7 mouse cellular contexts compared by ENCODE assay signal in genomic region chr8:84846722-84847572, GRCm38 (mm10). TPM values are rescaled to one million over a fixed set of nuclear protein-coding genes. Genes with fewer than 3 reads are reported as not detected.
A peak's percentile ranks its signal among the peaks of the same experiment; 100 is the strongest.
DNase-seq lines count a peak whose midpoint lies in the region; ATAC-seq lines count a peak whose summit lies in the region.

TSS of gene Calr (minus strand) at chr8:84846934.

- ATAC-seq in embryonic facial prominence, embryonic 11.5 days (replicated peaks; ENCODE audit: insufficient number of reproducible peaks, low FRiP score, low TSS enrichment, low read depth): peak; percentile 99
- ATAC-seq in granulocyte monocyte progenitor cell, adult 5-6 weeks (replicated peaks; ENCODE audit: poor library complexity, severe bottlenecking): peak; percentile 72
- ATAC-seq in midbrain, embryonic 13.5 days: peak; percentile 99

- peaks cover 4% of the 10 kb centered on the region; the same call in 1 of the 2 replicates for H3K4me1 ChIP-seq in embryonic facial prominence, embryonic 11.5 days (ENCODE audit: control insufficient read depth, insufficient read depth, low read length)
- H3K4me1 ChIP-seq in limb, embryonic 10.5 days: peaks cover 39% of the 10 kb centered on the region
- H3K4me1 ChIP-seq in midbrain, embryonic 13.5 days (replicated peaks): peaks cover 41% of the 10 kb centered on the region

- peak within 1 kb of the TSS; percentile 85 for H3K4me3 ChIP-seq in embryonic facial prominence, embryonic 11.5 days (ENCODE audit: low read depth, low read length)
- peak within 1 kb of the TSS; percentile 95 for H3K4me3 ChIP-seq in limb, embryonic 10.5 days
- H3K4me3 ChIP-seq in midbrain, embryonic 13.5 days (replicated peaks): peak within 1 kb of the TSS; percentile 97

- under 1% methylated on average over 55 of the region's 55 CpGs for WGBS in embryonic facial prominence, embryonic 11.5 days
- under 1% methylated on average over 55 of the region's 55 CpGs for WGBS in limb, embryonic 10.5 days
- under 1% methylated on average over 55 of the region's 55 CpGs for WGBS in midbrain, embryonic 13.5 days

- H3K36me3 ChIP-seq in embryonic facial prominence, embryonic 11.5 days (replicated peaks; ENCODE audit: control insufficient read depth, insufficient read depth, low read depth, low read length): peaks cover 26% of the 10 kb centered on the region
- peaks cover 42% of the 10 kb centered on the region for H3K36me3 ChIP-seq in limb, embryonic 10.5 days
- H3K36me3 ChIP-seq in midbrain, embryonic 13.5 days: peaks cover 31% of the 10 kb centered on the region

- DNase-seq in adrenal gland, postnatal 14 days: peak; percentile 100
- DNase-seq in embryonic facial prominence, embryonic 11.5 days (ENCODE audit: low spot score): peak; percentile 100
- DNase-seq in kidney, adult 11 months: peak; percentile 100
- DNase-seq in limb, embryonic 10.5 days (ENCODE audit: low spot score): peak; percentile 99
- DNase-seq in spleen, adult 12 weeks (ENCODE audit: low spot score): peak; percentile 99

- H3K9me3 ChIP-seq in embryonic facial prominence, embryonic 11.5 days (replicated peaks; ENCODE audit: control insufficient read depth, low read length): no peaks in the 10 kb centered on the region
- H3K9me3 ChIP-seq in limb, embryonic 10.5 days (replicated peaks): no peaks in the 10 kb centered on the region
- H3K9me3 ChIP-seq in midbrain, embryonic 13.5 days: no peaks in the 10 kb centered on the region

- H3K27ac ChIP-seq in embryonic facial prominence, embryonic 11.5 days (replicated peaks; ENCODE audit: low read depth, low read length): peak within 1 kb of the TSS; percentile 85
- peak within 1 kb of the TSS; percentile 94 for H3K27ac ChIP-seq in limb, embryonic 10.5 days
- peak within 1 kb of the TSS; percentile 88 for H3K27ac ChIP-seq in midbrain, embryonic 13.5 days

- H3K27me3 ChIP-seq in embryonic facial prominence, embryonic 11.5 days (ENCODE audit: control insufficient read depth, insufficient read depth, low read length): no peaks in the 10 kb centered on the region
- H3K27me3 ChIP-seq in limb, embryonic 10.5 days (ENCODE audit: low read depth, poor library complexity, severe bottlenecking): no peaks in the 10 kb centered on the region
- no peaks in the 10 kb centered on the region for H3K27me3 ChIP-seq in midbrain, embryonic 13.5 days

- peak within 1 kb of the TSS; percentile 94 for H3K9ac ChIP-seq in embryonic facial prominence, embryonic 11.5 days (replicated peaks; ENCODE audit: low read length)
- peak within 1 kb of the TSS; percentile 98 for H3K9ac ChIP-seq in midbrain, embryonic 13.5 days (replicated peaks)

- H3K4me2 ChIP-seq in embryonic facial prominence, embryonic 11.5 days (ENCODE audit: low read depth, low read length): peak within 1 kb of the TSS; percentile 69
- peak within 1 kb of the TSS; percentile 89 for H3K4me2 ChIP-seq in midbrain, embryonic 13.5 days (replicated peaks)

RNA-seq across cellular contexts. Expression of gene Calr, which starts in this region (rescaled TPM):
- 521 and 554 TPM in 2 replicates for total RNA-seq in adrenal gland, postnatal 14 days (2021)
- 815 and 826 TPM in 2 replicates for polyA plus RNA-seq in embryonic facial prominence, embryonic 11.5 days (2014; fragmentation: Nextera tagmentation; extraction: Ambion mirVana)
- 1,333 and 1,645 TPM in 2 replicates for total RNA-seq in granulocyte monocyte progenitor cell, adult 5-6 weeks (2014; fragmentation: Nextera tagmentation)
- 4,572 and 4,672 TPM in 2 replicates for total RNA-seq in granulocyte monocyte progenitor cell, adult 5-6 weeks (2017)
- polyA plus RNA-seq in limb, embryonic 10.5 days (2016; fragmentation: Nextera tagmentation; extraction: Ambion mirVana): 820 and 843 TPM in 2 replicates
- 599 and 642 TPM in 2 replicates for polyA plus RNA-seq in midbrain, embryonic 13.5 days (2015; fragmentation: Nextera tagmentation; extraction: Ambion mirVana)

Comparison
In these comparisons a context has a peak if more than half of its experiments do, and no peak if none do; other contexts are left out.
1. Peak in every context shown above with its lines: DNase-seq, ATAC-seq, H3K4me3 ChIP-seq and H3K27ac ChIP-seq.